Mouse (Mus musculus) neutrophil, adult 65 days (primary cell): Measurements from ENCODE around the gene Car8. TPM values are rescaled to one million over a fixed set of nuclear protein-coding genes. Genes with fewer than 3 reads are reported as not detected.

Source experiments
- total RNA-seq: library from RNA; stranded (reverse); gene quantifications from 2 replicates; pipeline ENCODE4 v1.2.4, GENCODE M21; 2023

The Car8 gene
- not detected in 2 replicates for total RNA-seq

DNA sequence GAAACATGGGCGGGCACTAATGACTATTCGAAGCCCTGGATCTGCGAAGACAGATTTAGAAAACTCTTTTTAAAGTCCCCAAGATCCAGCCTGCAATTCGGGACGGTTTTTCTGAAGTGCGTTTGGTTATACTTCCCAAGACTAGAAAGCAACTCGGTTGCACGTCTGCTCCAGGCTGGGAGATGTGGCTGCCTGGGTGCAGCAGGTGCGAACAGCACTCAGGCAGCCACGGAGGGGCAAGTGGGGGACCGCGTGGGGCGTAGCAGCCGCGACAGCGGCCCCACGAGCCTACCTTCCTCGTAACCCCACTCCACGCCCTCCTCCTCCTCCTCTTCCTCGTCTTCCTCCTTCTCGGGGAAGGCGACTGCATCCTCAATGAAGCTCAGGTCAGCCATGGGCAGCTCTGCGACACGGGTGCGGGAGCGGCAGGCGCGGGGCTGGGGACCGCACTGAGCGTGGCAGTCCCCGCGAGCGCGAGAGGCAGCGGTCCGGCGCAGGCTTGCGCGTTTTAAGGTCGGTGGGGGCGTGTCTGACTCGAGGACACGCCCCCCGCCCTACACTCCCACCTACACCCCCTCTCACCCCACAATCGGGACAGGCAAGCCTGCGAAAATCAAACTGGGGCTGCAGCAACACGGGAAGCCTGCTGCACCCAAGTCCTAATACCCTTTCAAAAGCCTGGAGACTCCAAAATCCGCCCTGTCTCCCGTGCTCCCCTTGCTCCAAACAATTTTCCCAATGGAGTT, at the start of gene Car8:
Gene Car8, minus strand, starts transcription at position 482 of the 746 bp plus-strand sequence.

